ENCODE assay signal across 24 mouse cellular contexts in genomic region chr15:98812741-98813424, GRCm38 (mm10). TPM values are rescaled to one million over a fixed set of nuclear protein-coding genes. Genes with fewer than 3 reads are reported as not detected.
DNase-seq lines count a peak whose midpoint lies in the region; ATAC-seq lines count a peak whose summit lies in the region.
"Had no signal": no experiment of that assay in that cellular context is flagged by ENCODE, and none has a peak within 500 bp of the region (broad histone marks: within the 10 kb centered on the region; RNA-seq: fewer than 3 reads in every experiment).

No protein-coding gene starts in this region.

- no peaks in the 10 kb centered on the region for H3K9me3 ChIP-seq in midbrain, embryonic 11.5 days (ENCODE audit: control insufficient read depth, low read length)
- H3K9me3 ChIP-seq: embryonic facial prominence, embryonic 13.5 days; forebrain, embryonic 10.5 days; hindbrain, embryonic 13.5 days; intestine, embryonic 15.5 days; liver, embryonic 13.5 days; megakaryocyte, embryonic 14.5 days; neural tube, embryonic 13.5 days had no signal

- H3K4me3 ChIP-seq in midbrain, embryonic 11.5 days (ENCODE audit: low read depth, low read length), result no peak overlapping the region
- H3K4me3 ChIP-seq: embryonic facial prominence, embryonic 13.5 days; forebrain, embryonic 10.5 days; hindbrain, embryonic 13.5 days; intestine, embryonic 15.5 days; liver, embryonic 13.5 days; megakaryocyte, embryonic 14.5 days; neural tube, embryonic 13.5 days had no signal

- H3K4me1 ChIP-seq in midbrain, embryonic 11.5 days (ENCODE audit: control insufficient read depth, insufficient read depth, low read length), result peaks cover 6% of the 10 kb centered on the region

- intact Hi-C loops in left cerebral cortex, postnatal 10 days (cut with DNase I), result no loop called here

- H3K4me2 ChIP-seq in midbrain, embryonic 11.5 days, result no peak overlapping the region
- H3K4me2 ChIP-seq: embryonic facial prominence, embryonic 13.5 days; hindbrain, embryonic 13.5 days; intestine, embryonic 15.5 days; liver, embryonic 13.5 days; neural tube, embryonic 13.5 days had no signal

- H3K27me3 ChIP-seq in midbrain, embryonic 11.5 days (ENCODE audit: control insufficient read depth, insufficient read depth, low read length), result peaks cover 22% of the 10 kb centered on the region
- H3K27me3 ChIP-seq: Patski had no signal

- DNase-seq in frontal cortex, postnatal 10 days (ENCODE audit: low spot score in 2 of 2), result no peak
- DNase-seq in layer of hippocampus, adult 18-20 months (ENCODE audit: low spot score in 2 of 2), result peak; percentile 91 to 94
- DNase-seq in left cerebral cortex, postnatal 10 days (ENCODE audit: extremely low spot score in 1 of 2, low spot score in 2 of 2), result peak; percentile 52
- peak; percentile 80 to 87 for DNase-seq in right cerebral cortex, postnatal 36 days (ENCODE audit: low spot score in 2 of 2)
- DNase-seq in midbrain, embryonic 11.5 days (ENCODE audit: low spot score, missing footprints), result no peak
- DNase-seq in kidney, adult 9 months, result no peak
- DNase-seq: cerebellum, postnatal 25 days; kidney, postnatal 10 days; liver, embryonic 13.5 days; thymus, adult 18-20 months had no signal

- ATAC-seq in frontal cortex, adult (ENCODE audit: low TSS enrichment), result peak; percentile 69
- ATAC-seq in midbrain, embryonic 11.5 days (ENCODE audit: low FRiP score), result no peak
- no peak for ATAC-seq in megakaryocyte, adult 5-6 weeks (ENCODE audit: poor library complexity, severe bottlenecking)
- ATAC-seq: intestine, embryonic 15.5 days; Patski had no signal

- H3K36me3 ChIP-seq in midbrain, embryonic 11.5 days (ENCODE audit: control insufficient read depth, insufficient read depth, low read length), result peaks cover 4% of the 10 kb centered on the region

- H3K27ac ChIP-seq in midbrain, embryonic 11.5 days (ENCODE audit: low read depth, low read length), result no peak overlapping the region
- H3K27ac ChIP-seq: embryonic facial prominence, embryonic 13.5 days; forebrain, embryonic 10.5 days; hindbrain, embryonic 13.5 days; intestine, embryonic 15.5 days; liver, embryonic 13.5 days; neural tube, embryonic 13.5 days had no signal

- H3K9ac ChIP-seq in midbrain, embryonic 11.5 days (ENCODE audit: low read length), result no peak overlapping the region
- H3K9ac ChIP-seq: embryonic facial prominence, embryonic 13.5 days; hindbrain, embryonic 13.5 days; intestine, embryonic 15.5 days; liver, embryonic 13.5 days; neural tube, embryonic 13.5 days had no signal

- WGBS in midbrain, embryonic 11.5 days, result 85% methylated on average over 20 of the region's 20 CpGs

RNA-seq across cellular contexts. Expression of gene Ddn, which starts 3.6 kb away (rescaled TPM):
- total RNA-seq in layer of hippocampus, adult 18-20 months (2021), result 1,000 to 10,000 TPM; 1,780 to 1,859 TPM
- total RNA-seq in left cerebral cortex, postnatal 10 days (2021), result 100 to 1,000 TPM; 285 to 294 TPM
- polyA plus RNA-seq in midbrain, embryonic 11.5 days (2014; fragmentation: Nextera tagmentation; extraction: Ambion mirVana), result 0.48 and 0.74 TPM in 2 replicates
- not detected in 2 replicates for total RNA-seq in megakaryocyte, adult 5-6 weeks (2015)
- total RNA-seq in megakaryocyte, adult 5-6 weeks (2017), result 0.15 and 0.16 TPM in 2 replicates
- total RNA-seq: granulocyte monocyte progenitor cell, adult 5-6 weeks had no signal
- polyA plus RNA-seq: embryonic facial prominence, embryonic 13.5 days; intestine, embryonic 15.5 days; limb, embryonic 11.5 days; liver, embryonic 13.5 days; lung, embryonic 16.5 days; Patski had no signal

RNA-seq across cellular contexts. Expression of gene Prkag1, which starts 18.4 kb away (rescaled TPM):
- total RNA-seq in layer of hippocampus, adult 18-20 months (2021), result 10 to 100 TPM; 50.6 to 51.1 TPM
- total RNA-seq in left cerebral cortex, postnatal 10 days (2021), result 10 to 100 TPM; 41.7 to 44.6 TPM
- 69.7 and 81.4 TPM in 2 replicates for polyA plus RNA-seq in midbrain, embryonic 11.5 days (2014; fragmentation: Nextera tagmentation; extraction: Ambion mirVana)
- 60.5 TPM in 2 replicates for total RNA-seq in megakaryocyte, adult 5-6 weeks (2015)
- total RNA-seq in megakaryocyte, adult 5-6 weeks (2017), result 99.7 and 126 TPM in 2 replicates

RNA-seq across cellular contexts. Expression of gene Wnt1, which starts 23.2 kb away (rescaled TPM):
- total RNA-seq in layer of hippocampus, adult 18-20 months (2021), result not detected
- not detected for total RNA-seq in left cerebral cortex, postnatal 10 days (2021)
- 11.6 and 14.0 TPM in 2 replicates for polyA plus RNA-seq in midbrain, embryonic 11.5 days (2014; fragmentation: Nextera tagmentation; extraction: Ambion mirVana)
- total RNA-seq in megakaryocyte, adult 5-6 weeks (2015), result not detected in 2 replicates
- not detected in 2 replicates for total RNA-seq in megakaryocyte, adult 5-6 weeks (2017)
- total RNA-seq: CH12.LX; granulocyte monocyte progenitor cell, adult 5-6 weeks had no signal
- polyA plus RNA-seq: embryonic facial prominence, embryonic 13.5 days; heart, postnatal 0 days; intestine, embryonic 15.5 days; limb, embryonic 11.5 days; liver, embryonic 13.5 days; lung, embryonic 16.5 days; Patski had no signal

RNA-seq across cellular contexts. Expression of gene Wnt10b, which starts 34.9 kb away (rescaled TPM):
- total RNA-seq in layer of hippocampus, adult 18-20 months (2021), result under 1 TPM; 0.23 to 0.64 TPM
- total RNA-seq in left cerebral cortex, postnatal 10 days (2021), result under 1 TPM; 0.63 to 0.64 TPM
- 0.30 and 0.40 TPM in 2 replicates for polyA plus RNA-seq in midbrain, embryonic 11.5 days (2014; fragmentation: Nextera tagmentation; extraction: Ambion mirVana)
- 0.04 and 0.34 TPM in 2 replicates for total RNA-seq in megakaryocyte, adult 5-6 weeks (2015)
- not detected in 2 replicates for total RNA-seq in megakaryocyte, adult 5-6 weeks (2017)
- polyA plus RNA-seq: intestine, embryonic 15.5 days; liver, embryonic 13.5 days; neural tube, embryonic 13.5 days; Patski had no signal

RNA-seq across cellular contexts. Expression of gene Arf3, which starts 49.9 kb away (rescaled TPM):
- 100 to 1,000 TPM; 830 to 882 TPM for total RNA-seq in layer of hippocampus, adult 18-20 months (2021)
- total RNA-seq in left cerebral cortex, postnatal 10 days (2021), result 100 to 1,000 TPM; 651 to 661 TPM
- 28.1 and 33.4 TPM in 2 replicates for polyA plus RNA-seq in midbrain, embryonic 11.5 days (2014; fragmentation: Nextera tagmentation; extraction: Ambion mirVana)
- total RNA-seq in megakaryocyte, adult 5-6 weeks (2015), result 28.3 and 35.9 TPM in 2 replicates
- 33.8 and 37.8 TPM in 2 replicates for total RNA-seq in megakaryocyte, adult 5-6 weeks (2017)

Comparison
In these comparisons a context has a peak if more than half of its experiments do, and no peak if none do; other contexts are left out.
1. DNase-seq: peak in layer of hippocampus, adult 18-20 months (2 of 2), left cerebral cortex, postnatal 10 days (2 of 2) and right cerebral cortex, postnatal 36 days (2 of 2); none in frontal cortex, postnatal 10 days (0 of 2), midbrain, embryonic 11.5 days (single experiment) and kidney, adult 9 months (single experiment).
2. RNA of gene Ddn, which starts 3.6 kb away (total RNA-seq): 1,780 to 1,859 TPM in layer of hippocampus, adult 18-20 months and 285 to 294 TPM in left cerebral cortex, postnatal 10 days; 0.15 to 0.16 TPM in megakaryocyte, adult 5-6 weeks; every median in the first group is over 100 times any median in the second.